Mouse (Mus musculus) erythroblast, embryonic 14.5 days (primary cell): ENCODE results near the gene Epas1. TPM values are rescaled to one million over a fixed set of nuclear protein-coding genes. Genes with fewer than 3 reads are reported as not detected.

ENCODE experiments used
- H3K27me3 ChIP-seq: 2 replicates; pipeline ENCODE4 v1.6.1; 2012; ENCODE audit warnings: inconsistent platforms; ENCODE audit not compliant: control insufficient read depth
- H3K36me3 ChIP-seq: 2 replicates; pipeline ENCODE4 v1.6.1; 2012; ENCODE audit warnings: mild to moderate bottlenecking, inconsistent platforms; ENCODE audit not compliant: control insufficient read depth
- H3K4me1 ChIP-seq: 2 replicates; pipeline ENCODE4 v1.6.1; 2012; ENCODE audit warnings: inconsistent platforms; ENCODE audit not compliant: control insufficient read depth
- H3K4me3 ChIP-seq: replicated peaks from 2 replicates; pipeline ENCODE3; 2012; ENCODE audit warnings: moderate library complexity, mild to moderate bottlenecking, inconsistent platforms
- H3K9me3 ChIP-seq: 2 replicates; pipeline ENCODE4 v1.6.1; 2012; ENCODE audit warnings: low read length, inconsistent platforms, mixed read lengths; ENCODE audit not compliant: control insufficient read depth
- GATA1 ChIP-seq: IDR thresholded peaks from 2 replicates; pipeline ENCODE4 v1.6.1; 2012; ENCODE audit warnings: low read length, inconsistent platforms, mixed read lengths
- TAL1 ChIP-seq: IDR thresholded peaks from 3 replicates; pipeline ENCODE4 v1.6.1; 2012; ENCODE audit warnings: low read length, inconsistent platforms, mixed read lengths
- polyA plus RNA-seq: library from polyadenylated mRNA; stranded (reverse); fragments of >175 nt; gene quantifications from 2 replicates; pipeline ENCODE4 v1.2.3, GENCODE M21; 2012

Epas1 gene
- polyA plus RNA-seq, 1 experiment: 0.01 TPM

DNA sequence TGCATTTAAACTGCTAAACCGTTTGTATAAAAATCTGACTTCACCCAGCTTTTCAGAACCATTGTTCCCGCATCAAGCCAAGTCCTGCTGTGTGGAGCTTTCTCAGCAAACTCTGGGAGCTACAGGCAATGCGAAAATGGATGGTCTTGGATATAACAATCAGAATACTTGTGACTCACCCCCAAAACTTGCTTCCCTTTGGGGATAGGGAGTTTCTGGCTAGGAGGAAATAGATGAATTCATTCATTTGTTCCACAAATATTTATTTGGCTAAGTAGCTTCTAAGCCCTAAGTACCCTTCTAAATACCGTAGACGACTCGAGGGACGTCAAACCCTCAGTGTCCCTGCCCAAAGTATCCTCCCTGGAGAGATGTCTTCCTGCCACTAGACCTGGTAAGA lies 27.0 kb upstream of the Epas1 start:
- TF ChIP-seq TAL1 (no peak), GATA1 (no peak)
- Histone ChIP-seq H3K4me3 (no peak overlapping the region), H3K27me3 (no peaks in the 10 kb centered on the region), H3K9me3 (no peaks in the 10 kb centered on the region), H3K4me1 (peaks cover 2% of the 10 kb centered on the region; the same call in 1 of the 2 replicates), H3K36me3 (no peaks in the 10 kb centered on the region)

DNA sequence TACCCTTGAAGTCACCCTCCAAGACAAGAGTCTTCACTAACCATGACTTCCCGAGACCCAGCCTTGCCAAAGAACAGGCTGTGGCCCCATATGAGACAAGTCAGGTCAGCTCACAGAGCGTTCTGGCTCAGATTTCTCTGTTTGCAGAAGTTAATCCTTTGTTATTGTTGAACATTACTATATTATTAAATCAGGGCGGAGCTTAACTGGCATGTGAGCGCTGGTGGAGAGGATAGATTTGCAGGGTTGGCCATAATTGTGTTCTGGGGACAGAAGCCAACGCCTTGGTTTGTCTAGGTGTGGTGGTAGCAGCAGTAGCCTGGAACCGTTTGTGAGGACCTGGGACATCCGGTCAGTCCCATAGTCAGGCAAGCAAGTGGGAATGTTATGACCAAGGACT lies 26.5 kb upstream of the Epas1 start:
- Histone ChIP-seq H3K27me3 (no peaks in the 10 kb centered on the region), H3K4me1 (peaks cover 4% of the 10 kb centered on the region), H3K9me3 (no peaks in the 10 kb centered on the region), H3K4me3 (no peak overlapping the region), H3K36me3 (no peaks in the 10 kb centered on the region)
- no peak for TF ChIP-seq TAL1
- TF ChIP-seq GATA1: no peak

DNA sequence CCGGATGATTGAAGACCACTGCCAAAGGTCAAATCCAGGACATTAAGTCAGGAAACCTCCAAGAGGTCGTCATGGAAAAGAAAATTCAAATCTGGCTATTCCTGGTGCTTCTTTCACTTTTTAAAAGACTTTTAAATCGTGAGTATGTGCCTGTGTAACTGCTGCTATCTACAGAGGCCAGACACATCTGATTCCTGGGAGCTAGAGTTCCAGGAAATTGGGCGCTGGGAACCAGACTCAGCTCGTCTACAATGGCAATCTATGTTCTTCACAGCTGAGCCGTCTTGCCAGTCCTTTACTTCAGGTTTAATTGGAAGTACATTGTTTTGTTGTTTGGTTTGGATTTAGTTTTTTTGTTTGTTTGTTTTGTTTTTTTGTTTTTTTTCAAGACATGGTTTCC lies 22.2 kb upstream of the Epas1 start:
- Histone ChIP-seq H3K4me3 (no peak overlapping the region), H3K27me3 (no peaks in the 10 kb centered on the region), H3K36me3 (no peaks in the 10 kb centered on the region), H3K9me3 (no peaks in the 10 kb centered on the region), H3K4me1 (peaks cover 11% of the 10 kb centered on the region)
- TF ChIP-seq GATA1 (no peak), TAL1 (no peak)

DNA sequence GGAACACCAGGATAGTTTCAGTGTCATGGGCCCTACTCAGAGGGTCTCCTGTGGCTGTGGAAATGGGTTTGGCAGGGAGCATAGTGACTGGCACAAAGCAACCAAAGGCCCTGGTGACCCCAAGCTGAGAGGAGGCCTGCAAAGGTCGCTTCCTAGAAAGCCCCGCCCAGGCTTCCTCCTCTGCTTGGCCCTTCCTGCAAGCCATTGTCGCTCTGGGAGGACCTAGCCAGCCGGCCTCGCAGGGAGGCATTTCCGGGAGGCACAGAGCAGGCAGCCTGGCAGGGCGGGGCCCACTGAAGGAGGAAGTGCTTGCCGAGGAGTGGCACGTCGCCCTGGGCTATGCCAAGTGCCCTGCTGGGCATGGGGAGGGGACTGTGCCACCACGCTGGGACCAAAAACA lies 21.5 kb upstream of the Epas1 start:
- H3K9me3 ChIP-seq: no peaks in the 10 kb centered on the region
- no peak for TF ChIP-seq TAL1
- TF ChIP-seq GATA1: no peak
- H3K36me3 ChIP-seq: no peaks in the 10 kb centered on the region
- H3K27me3 ChIP-seq: no peaks in the 10 kb centered on the region
- peaks cover 11% of the 10 kb centered on the region for H3K4me1 ChIP-seq
- H3K4me3 ChIP-seq: no peak overlapping the region

DNA sequence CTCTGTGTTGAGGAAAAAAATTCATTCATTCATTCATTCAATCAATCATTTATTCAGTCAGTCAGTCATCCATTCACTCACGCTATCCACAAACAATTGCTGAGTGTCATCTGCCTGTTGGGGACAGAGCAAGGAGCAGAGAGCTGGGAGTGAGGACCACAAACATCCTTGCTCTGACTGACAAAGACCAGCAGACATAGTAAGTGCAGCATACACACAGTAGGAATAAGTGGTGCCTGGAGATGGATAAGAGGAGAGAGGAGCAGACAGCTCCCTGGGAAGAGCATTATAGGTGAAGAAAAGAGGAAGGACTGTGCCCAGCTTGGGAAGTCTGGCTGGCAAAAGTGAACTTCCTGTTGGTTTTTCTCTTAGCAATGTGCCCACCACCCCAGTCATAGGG lies 21.0 kb upstream of the Epas1 start:
- no peak for TF ChIP-seq GATA1
- TF ChIP-seq TAL1: no peak
- Histone ChIP-seq H3K27me3 (no peaks in the 10 kb centered on the region), H3K4me3 (no peak overlapping the region), H3K9me3 (no peaks in the 10 kb centered on the region), H3K36me3 (no peaks in the 10 kb centered on the region), H3K4me1 (peaks cover 11% of the 10 kb centered on the region)

DNA sequence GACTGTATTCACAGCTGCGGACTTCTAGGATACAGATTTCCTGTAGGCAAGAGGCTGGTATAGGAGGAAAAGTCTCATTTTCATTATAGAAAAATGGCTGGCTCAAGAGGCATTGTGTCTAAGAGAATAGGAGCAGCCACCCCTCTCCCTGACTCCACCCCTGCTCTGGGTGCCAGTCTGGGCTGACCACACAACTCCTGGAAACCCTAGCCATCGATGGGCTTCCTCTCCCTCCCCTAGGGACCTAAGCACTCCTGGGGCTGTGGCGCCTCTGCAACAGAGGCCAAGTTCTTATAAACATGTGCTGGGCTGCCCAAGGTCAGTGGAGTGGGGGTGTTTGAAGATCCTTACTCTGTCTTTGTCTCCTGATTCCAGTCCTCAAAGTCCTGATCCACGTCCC lies 19.9 kb upstream of the Epas1 start:
- Histone ChIP-seq H3K27me3 (no peaks in the 10 kb centered on the region), H3K4me3 (no peak overlapping the region), H3K9me3 (no peaks in the 10 kb centered on the region), H3K36me3 (no peaks in the 10 kb centered on the region), H3K4me1 (peaks cover 11% of the 10 kb centered on the region)
- TF ChIP-seq TAL1: no peak
- TF ChIP-seq GATA1: no peak

DNA sequence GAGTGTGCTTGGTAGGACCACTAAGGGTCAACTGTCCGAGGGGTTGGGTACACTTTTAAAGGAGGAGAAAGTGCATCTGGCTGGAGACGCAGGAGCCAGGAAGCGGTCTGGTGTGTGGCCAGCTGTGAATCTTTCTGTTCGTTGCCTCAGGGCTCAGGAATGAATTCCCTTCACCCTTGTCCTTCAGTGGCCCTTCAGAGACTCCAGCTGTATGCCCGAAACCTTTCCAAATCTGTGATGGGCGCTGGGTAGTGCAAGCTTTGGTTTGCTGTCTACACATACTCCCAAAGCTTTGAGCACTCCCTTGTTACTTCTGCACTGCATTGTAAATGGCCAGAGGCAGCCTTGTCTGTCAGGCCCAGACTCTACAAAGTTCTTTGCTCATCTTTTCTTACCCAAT lies 15.0 kb upstream of the Epas1 start:
- H3K27me3 ChIP-seq: no peaks in the 10 kb centered on the region
- no peak for TF ChIP-seq GATA1
- TF ChIP-seq TAL1: no peak
- no peaks in the 10 kb centered on the region for H3K4me1 ChIP-seq
- H3K4me3 ChIP-seq: no peak overlapping the region
- no peaks in the 10 kb centered on the region for H3K9me3 ChIP-seq
- H3K36me3 ChIP-seq: no peaks in the 10 kb centered on the region

DNA sequence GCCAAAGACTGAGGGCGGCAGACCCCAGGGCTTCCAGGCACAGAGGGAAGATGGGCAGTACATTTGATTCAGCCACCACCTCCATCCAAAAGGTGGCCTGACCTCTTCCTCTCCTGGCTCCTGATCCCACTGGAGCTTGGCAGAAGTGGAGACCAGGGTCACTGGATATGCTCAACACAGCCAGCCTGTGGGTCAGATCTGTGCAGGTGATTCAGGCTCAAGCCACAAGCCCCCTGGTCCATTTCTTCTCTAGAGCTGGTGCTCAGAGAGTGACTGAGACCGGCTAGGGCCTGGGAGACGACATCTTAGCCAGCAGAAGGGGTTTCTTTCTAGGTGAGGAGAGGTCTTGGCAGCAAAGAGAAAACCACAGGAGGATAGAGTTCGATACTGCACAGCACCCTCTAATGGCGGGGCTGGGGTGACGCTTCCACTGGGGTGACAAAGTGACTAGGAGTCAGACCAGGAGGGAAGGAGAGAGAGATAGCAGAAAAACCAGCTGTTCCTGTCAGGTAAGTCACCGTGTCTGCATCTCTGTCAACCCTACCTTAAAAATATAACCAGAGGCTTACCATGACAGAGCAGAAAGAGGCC lies 10.1 kb upstream of the Epas1 start:
- Histone ChIP-seq H3K4me3 (no peak overlapping the region), H3K9me3 (no peaks in the 10 kb centered on the region), H3K4me1 (no peaks in the 10 kb centered on the region), H3K36me3 (no peaks in the 10 kb centered on the region), H3K27me3 (no peaks in the 10 kb centered on the region)
- no peak for TF ChIP-seq GATA1
- TF ChIP-seq TAL1: no peak

DNA sequence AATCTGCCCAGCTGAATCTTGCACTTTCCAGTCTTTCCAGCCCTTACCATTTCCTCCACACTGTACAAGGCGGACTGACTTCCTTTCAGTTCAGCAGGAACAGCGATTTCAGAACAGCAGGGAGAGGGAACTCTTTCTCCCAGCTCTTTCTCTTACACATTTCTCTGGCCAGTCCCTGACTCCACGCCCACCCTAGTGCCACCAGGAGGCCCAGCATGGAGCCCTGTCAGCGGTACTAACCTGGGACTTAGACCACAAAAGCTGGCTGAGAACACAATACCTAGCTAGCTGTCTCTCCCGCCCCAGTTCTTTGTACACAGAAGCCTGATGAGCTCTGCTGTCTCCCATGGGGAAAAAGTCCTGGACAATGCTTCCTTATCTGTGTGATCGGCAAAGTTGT lies 8.6 kb upstream of the Epas1 start:
- Histone ChIP-seq H3K36me3 (no peaks in the 10 kb centered on the region), H3K9me3 (no peaks in the 10 kb centered on the region), H3K27me3 (no peaks in the 10 kb centered on the region; the same call in 1 of the 2 replicates), H3K4me1 (no peaks in the 10 kb centered on the region), H3K4me3 (no peak overlapping the region)
- no peak for TF ChIP-seq TAL1
- TF ChIP-seq GATA1: no peak

DNA sequence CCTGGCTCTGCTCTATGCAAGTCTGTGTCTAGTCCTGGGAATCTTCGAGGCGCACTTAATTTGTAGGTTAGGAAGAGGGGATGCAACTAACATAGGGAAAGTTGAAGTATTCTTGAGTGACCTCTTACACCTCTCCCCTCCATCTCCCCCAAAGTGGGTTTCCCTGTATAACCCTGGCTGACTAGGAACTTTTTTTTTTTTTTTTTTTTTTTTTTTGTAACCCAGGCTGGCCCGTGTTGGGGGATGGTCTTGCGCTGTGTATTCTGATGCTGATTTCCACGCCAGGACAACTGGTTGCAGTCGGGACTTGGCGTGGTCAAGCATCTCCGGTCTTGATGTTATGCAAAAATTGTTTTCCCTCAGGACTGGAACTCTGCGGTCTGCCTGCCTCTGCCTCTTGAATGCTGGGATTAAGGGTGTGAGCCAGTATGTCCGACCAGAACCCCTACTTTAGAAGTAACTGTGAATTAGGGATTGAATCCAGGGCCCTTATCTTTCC lies 2.1 kb upstream of the Epas1 start:
- H3K36me3 ChIP-seq: no peaks in the 10 kb centered on the region
- H3K27me3 ChIP-seq: peaks cover 59% of the 10 kb centered on the region
- peaks cover 5% of the 10 kb centered on the region for H3K4me1 ChIP-seq
- no peak overlapping the region for H3K4me3 ChIP-seq
- no peak for TF ChIP-seq GATA1
- TF ChIP-seq TAL1: no peak
- 0 out of 2 replicates have a peak, but pooled peaks cover 2% of the 10 kb centered on the region for H3K9me3 ChIP-seq
